Mouse (Mus musculus) brown adipose tissue, adult 24 weeks (tissue): ENCODE measurements around the gene Ncor2. TPM values are rescaled to one million over a fixed set of nuclear protein-coding genes. Genes with fewer than 3 reads are reported as not detected.
"Not testable (repeated sequence)": the region's sequence is repeated elsewhere in the genome, so short reads cannot be mapped to it uniquely, and the experiment has no call there.

Experiments
- H3K27ac ChIP-seq: fragments of 200-500 bp; replicated peaks from 2 replicates; pipeline ENCODE4 v1.5.1; 2012; ENCODE audit warnings: low read depth, mild to moderate bottlenecking, low read length
- H3K4me1 ChIP-seq: fragments of 200-500 bp; 2 replicates; pipeline ENCODE4 v1.6.1; 2012; ENCODE audit warnings: low read length, mixed read lengths; ENCODE audit not compliant: control insufficient read depth, insufficient read depth, insufficient read length
- H3K4me3 ChIP-seq: fragments of 200-500 bp; 2 replicates; pipeline ENCODE4 v1.5.1; 2012; ENCODE audit warnings: low read depth, mild to moderate bottlenecking, low read length, moderate library complexity; ENCODE audit not compliant: insufficient read depth
- polyA plus RNA-seq: library from polyadenylated mRNA; stranded (reverse); fragments of >200 nt; gene quantifications from 2 replicates; pipeline ENCODE4 v1.2.4, GENCODE M21; 2012; ENCODE audit not compliant: missing spikeins, insufficient read depth, insufficient read length

The Ncor2 gene
- polyA plus RNA-seq, 1 experiment = 19.5 TPM

GRCm38 (mm10) chr5:125202100-125202499, 23.1 kb upstream of the Ncor2 start:
- H3K4me1 ChIP-seq = no peaks in the 10 kb centered on the region
- H3K27ac ChIP-seq = no peak overlapping the region
- no peak overlapping the region for H3K4me3 ChIP-seq

GRCm38 (mm10) chr5:125199086-125199485, 20.1 kb upstream of the Ncor2 start:
- Histone ChIP-seq H3K4me3 (no peak overlapping the region), H3K4me1 (no peaks in the 10 kb centered on the region), H3K27ac (no peak overlapping the region)

GRCm38 (mm10) chr5:125197325-125197724, 18.3 kb upstream of the Ncor2 start:
- not testable (repeated sequence) for H3K4me1 ChIP-seq, H3K4me3 ChIP-seq, H3K27ac ChIP-seq

- no peak overlapping the region for H3K27ac ChIP-seq
- H3K4me3 ChIP-seq = no peak overlapping the region
- H3K4me1 ChIP-seq = no peaks in the 10 kb centered on the region
Observed at GRCm38 (mm10) chr5:125196054-125196453, 17.0 kb upstream of the Ncor2 start.

GRCm38 (mm10) chr5:125195142-125195541, 16.1 kb upstream of the Ncor2 start:
- Histone ChIP-seq H3K27ac (no peak overlapping the region), H3K4me3 (no peak overlapping the region), H3K4me1 (no peaks in the 10 kb centered on the region)

GRCm38 (mm10) chr5:125193478-125194439, 14.7 kb upstream of the Ncor2 start:
- no peaks in the 10 kb centered on the region for H3K4me1 ChIP-seq
- no peak overlapping the region for H3K4me3 ChIP-seq

GRCm38 (mm10) chr5:125191608-125192007, 12.6 kb upstream of the Ncor2 start:
- no peak overlapping the region for H3K27ac ChIP-seq
- H3K4me3 ChIP-seq = no peak overlapping the region
- no peaks in the 10 kb centered on the region for H3K4me1 ChIP-seq

More at GRCm38 (mm10) chr5:125193478-125194439, 14.7 kb upstream of the Ncor2 start:
- H3K27ac ChIP-seq = no peak overlapping the region

- H3K4me1 ChIP-seq = no peaks in the 10 kb centered on the region
- H3K27ac ChIP-seq = no peak overlapping the region
- no peak overlapping the region for H3K4me3 ChIP-seq
Observed at GRCm38 (mm10) chr5:125190105-125190813, 11.2 kb upstream of the Ncor2 start.

- H3K27ac ChIP-seq = no peak overlapping the region
Observed at GRCm38 (mm10) chr5:125189625-125190024, 10.6 kb upstream of the Ncor2 start.

GRCm38 (mm10) chr5:125188812-125189598, 10.0 kb upstream of the Ncor2 start:
- Histone ChIP-seq H3K4me1 (no peaks in the 10 kb centered on the region), H3K4me3 (no peak overlapping the region), H3K27ac (no peak overlapping the region)

More at GRCm38 (mm10) chr5:125189625-125190024, 10.6 kb upstream of the Ncor2 start:
- no peak overlapping the region for H3K4me3 ChIP-seq
- H3K4me1 ChIP-seq = no peaks in the 10 kb centered on the region

GRCm38 (mm10) chr5:125184826-125185225, 5.8 kb upstream of the Ncor2 start:
- H3K27ac ChIP-seq = no peak overlapping the region
- peaks cover 4% of the 10 kb centered on the region; the same call in 1 of the 2 replicates for H3K4me1 ChIP-seq
- no peak overlapping the region for H3K4me3 ChIP-seq

GRCm38 (mm10) chr5:125183321-125184003, 4.4 kb upstream of the Ncor2 start:
- no peak overlapping the region for H3K27ac ChIP-seq
- peaks cover 4% of the 10 kb centered on the region; the same call in 1 of the 2 replicates for H3K4me1 ChIP-seq
- H3K4me3 ChIP-seq = peak overlapping the region; percentile 25; the same call in 1 of the 2 replicates

GRCm38 (mm10) chr5:125180630-125181263, 1.7 kb upstream of the Ncor2 start:
- Histone ChIP-seq H3K4me1 (peaks cover 19% of the 10 kb centered on the region), H3K4me3 (no peak overlapping the region), H3K27ac (0 out of 2 replicates have a peak overlapping the region, but pooled peaks have one; percentile 13)
